Mouse (Mus musculus): ENCODE results near the gene Myl6b. TPM values are rescaled to one million over a fixed set of nuclear protein-coding genes. Genes with fewer than 3 reads are reported as not detected.

The Myl6b gene
- not detected for total RNA-seq (2023)

GRCm38 (mm10) chr10:128498590-128498989, at the start of gene Myl6b:
TSS of gene Myl6b (minus strand) at chr10:128498685.

GRCm38 (mm10) chr10:128547361-128548032, 49.0 kb upstream of the Myl6b start, which contains the start of gene Zc3h10:
TSS of gene Zc3h10 (minus strand) at chr10:128547774.

DNA sequence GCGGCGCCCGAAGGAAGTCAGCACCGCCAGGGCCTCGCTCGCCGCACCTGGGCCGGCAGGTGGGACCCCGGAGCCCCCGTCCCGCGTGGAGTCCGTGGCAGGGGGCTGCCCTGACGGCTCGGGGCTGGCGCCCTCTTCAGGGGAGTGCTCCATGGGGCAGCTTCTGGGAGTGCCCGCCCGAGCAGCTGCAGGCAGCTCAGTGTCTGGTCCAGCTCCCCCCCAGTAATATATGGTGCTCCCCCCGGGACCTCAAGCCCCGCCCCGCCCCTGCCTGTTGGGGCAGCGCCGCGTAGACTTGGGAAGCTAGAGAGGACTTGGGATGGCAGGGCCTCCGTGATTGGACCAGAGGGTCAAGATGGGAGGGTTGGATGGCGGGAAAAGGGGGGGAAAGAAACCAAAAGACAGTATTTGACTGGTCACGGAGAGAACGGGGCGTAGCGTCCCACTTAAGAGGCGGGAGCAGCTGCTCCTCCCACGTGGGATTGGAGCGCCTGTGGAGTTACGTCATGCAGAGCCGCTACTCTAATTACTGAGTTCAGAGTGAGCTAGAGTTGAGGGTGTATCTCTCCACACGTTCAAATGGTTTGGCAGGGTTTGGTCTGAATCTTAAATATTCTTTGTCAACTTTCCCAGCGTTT, 27.3 kb upstream of the Myl6b start, which contains the start of gene Esyt1:
Gene Esyt1 (minus strand): TSS at position 201 of the 638 bp plus-strand sequence.

DNA sequence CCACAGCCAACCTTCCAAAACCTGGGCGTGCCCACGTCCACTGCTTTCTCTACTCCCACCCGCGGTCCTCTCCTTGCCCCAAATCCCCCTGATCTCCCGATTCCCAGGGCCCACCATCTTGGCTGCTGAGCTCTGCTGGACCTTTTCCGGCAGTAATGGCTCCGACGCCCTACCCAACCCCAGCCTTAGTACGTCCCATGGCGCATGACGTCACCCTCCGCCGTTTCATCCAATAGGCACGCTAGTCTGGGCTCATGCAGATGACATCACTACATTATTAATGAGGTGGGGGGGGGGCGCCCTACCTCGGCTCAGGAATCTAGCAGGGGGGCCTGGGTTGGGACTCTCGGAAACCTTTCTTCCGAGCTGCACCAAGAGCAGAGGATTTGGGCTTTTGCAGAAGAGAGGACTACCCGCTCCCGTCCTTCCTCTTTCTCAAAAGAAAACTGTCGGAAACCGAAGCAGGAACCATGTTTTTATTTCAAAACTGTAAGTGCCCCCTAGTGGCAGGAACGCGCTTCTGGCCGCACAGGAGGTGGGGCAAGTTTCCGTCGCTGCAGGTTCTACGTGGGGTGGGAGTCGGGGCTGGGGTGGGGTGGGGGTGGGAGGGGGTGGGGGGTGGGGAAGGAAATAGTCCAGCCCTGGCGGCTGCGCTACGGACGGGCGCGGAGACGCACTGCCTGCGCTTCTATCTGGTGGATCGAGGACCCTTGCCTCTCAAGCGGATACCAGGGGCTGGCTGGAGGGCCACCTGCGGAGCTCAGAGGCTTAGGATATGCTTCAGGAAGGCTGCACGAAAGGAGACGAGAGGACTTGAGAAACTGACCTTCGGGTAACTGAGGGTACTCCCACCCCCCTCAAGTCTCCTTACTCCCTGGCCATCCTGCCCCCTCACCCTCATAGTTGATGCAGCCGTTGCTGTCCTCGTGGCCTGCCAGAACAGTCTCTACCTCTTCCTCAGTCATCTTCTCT, 4.5 kb downstream of the Myl6b start, which contains the start of gene Myl6:
Gene Myl6 (minus strand): TSS at position 451 of the 972 bp plus-strand sequence.

GRCm38 (mm10) chr10:128458719-128459408, 39.6 kb downstream of the Myl6b start, which contains the start of gene Smarcc2:
TSS of gene Smarcc2 (plus strand) at chr10:128459248.

Other genes starting within 250 kb of the Myl6b start
- not detected for gene Apon, start 244.6 kb downstream of the Myl6b start, total RNA-seq (2023)
- gene Apof, start 230.0 kb downstream of the Myl6b start, total RNA-seq (2023) = not detected
- 59.1 TPM for gene Stat2, start 228.1 kb downstream of the Myl6b start, total RNA-seq (2023)
- not detected for gene Il23a, start 199.9 kb downstream of the Myl6b start, total RNA-seq (2023)
- 45.0 TPM for gene Pan2, start 195.3 kb downstream of the Myl6b start, total RNA-seq (2023)
- gene Cnpy2, start 176.2 kb downstream of the Myl6b start, total RNA-seq (2023) = 19.0 TPM
- gene Cs, start 161.0 kb downstream of the Myl6b start, total RNA-seq (2023) = 82.2 TPM
- 22.3 TPM for gene Coq10a, start 129.7 kb downstream of the Myl6b start, total RNA-seq (2023)
- gene Ankrd52, start 121.6 kb downstream of the Myl6b start, total RNA-seq (2023) = 50.4 TPM
- not detected for gene Slc39a5, start 97.5 kb downstream of the Myl6b start, total RNA-seq (2023)
- gene Nabp2, start 87.2 kb downstream of the Myl6b start, total RNA-seq (2023) = 41.9 TPM
- gene Rnf41, start 87.0 kb downstream of the Myl6b start, total RNA-seq (2023) = 28.7 TPM
- gene Smarcc2, start 39.4 kb downstream of the Myl6b start, total RNA-seq (2023) = 114 TPM
- gene Myl6, start 4.5 kb downstream of the Myl6b start, total RNA-seq (2023) = 626 TPM
- gene Esyt1, start 27.2 kb upstream of the Myl6b start, total RNA-seq (2023) = 290 TPM
- 33.3 TPM for gene Zc3h10, start 49.1 kb upstream of the Myl6b start, total RNA-seq (2023)
- gene Rpl41, start 50.6 kb upstream of the Myl6b start, total RNA-seq (2023) = 4,677 TPM
- gene Pa2g4, start 67.3 kb upstream of the Myl6b start, total RNA-seq (2023) = 73.7 TPM
- 0.80 TPM for gene Erbb3, start 91.0 kb upstream of the Myl6b start, total RNA-seq (2023)
- 1,628 TPM for gene Rps26, start 128.1 kb upstream of the Myl6b start, total RNA-seq (2023)
- 2.2 TPM for gene Ikzf4, start 147.3 kb upstream of the Myl6b start, total RNA-seq (2023)
- 10.3 TPM for gene Suox, start 175.4 kb upstream of the Myl6b start, total RNA-seq (2023)
- gene Rab5b, start 197.6 kb upstream of the Myl6b start, total RNA-seq (2023) = 32.0 TPM
- not detected for gene Pmel, start 205.5 kb upstream of the Myl6b start, total RNA-seq (2023)
- gene Cdk2, start 206.3 kb upstream of the Myl6b start, total RNA-seq (2023) = 21.7 TPM
- gene Dgka, start 246.2 kb upstream of the Myl6b start, total RNA-seq (2023) = 775 TPM
- gene Pym1, start 249.2 kb upstream of the Myl6b start, total RNA-seq (2023) = 81.7 TPM

Measured in CD8-positive naive resting alpha-beta T cell, adult 57 days (primary cell).